Mouse (Mus musculus) C2C12 (cell line): Measurements from ENCODE around the gene Gopc. TPM values are rescaled to one million over a fixed set of nuclear protein-coding genes. Genes with fewer than 3 reads are reported as not detected.

ENCODE experiments used
- H3K27me3 ChIP-seq: one replicate; pipeline ENCODE4 v1.6.1; 2011; ENCODE audit not compliant: control insufficient read depth, insufficient read depth, insufficient read length
- H3K36me3 ChIP-seq: one replicate; pipeline ENCODE4 v1.6.1; 2011; ENCODE audit not compliant: control insufficient read depth, insufficient read depth
- H3K4me3 ChIP-seq: one replicate; pipeline ENCODE4 v1.5.1; 2011; ENCODE audit warnings: mild to moderate bottlenecking, control low read depth; ENCODE audit not compliant: poor library complexity, insufficient read depth, severe bottlenecking
- H3K79me2 ChIP-seq: one replicate; pipeline ENCODE4 v1.6.1; 2011; ENCODE audit not compliant: control insufficient read depth, insufficient read depth
- H3K79me3 ChIP-seq: one replicate; pipeline ENCODE4 v1.6.1; 2011; ENCODE audit warnings: low read depth, control low read depth
- H3ac ChIP-seq: one replicate; pipeline ENCODE3; 2011; ENCODE audit warnings: low read depth; ENCODE audit not compliant: control insufficient read depth, insufficient read length
- CEBPB ChIP-seq: IDR thresholded peaks from one replicate; pipeline ENCODE4 v1.6.1; 2011; ENCODE audit warnings: low read depth, mild to moderate bottlenecking, control low read depth, moderate library complexity
- CTCF ChIP-seq: IDR thresholded peaks from one replicate; pipeline ENCODE4 v1.5.1; 2011; ENCODE audit not compliant: control insufficient read depth, insufficient read depth, insufficient read length
- FOSL1 ChIP-seq: IDR thresholded peaks from one replicate; pipeline ENCODE4 v1.8.0; 2011; ENCODE audit warnings: mild to moderate bottlenecking, low read length; ENCODE audit not compliant: poor library complexity, insufficient read depth, severe bottlenecking
- MAX ChIP-seq: IDR thresholded peaks from one replicate; pipeline ENCODE4 v1.6.1; 2011; ENCODE audit warnings: mild to moderate bottlenecking, control low read depth
- MYOD1 ChIP-seq: IDR thresholded peaks from one replicate; pipeline ENCODE4 v1.6.1; 2011; ENCODE audit warnings: low read depth; ENCODE audit not compliant: control insufficient read depth, insufficient read length
- MYOG ChIP-seq: IDR thresholded peaks from one replicate; pipeline ENCODE4 v1.6.1; 2011; ENCODE audit not compliant: control insufficient read depth, insufficient read length; ENCODE audit errors: extremely low read depth
- USF1 ChIP-seq: IDR thresholded peaks from one replicate; pipeline ENCODE4 v1.6.1; 2011; ENCODE audit warnings: low read depth, mild to moderate bottlenecking, control low read depth, moderate library complexity
- polyA plus RNA-seq: library from polyadenylated mRNA; unstranded; fragments of >200 nt; fragmentation: generic; extraction: Trizol; gene quantifications from one replicate; pipeline ENCODE4 v1.2.1, GENCODE M21; 2012; ENCODE audit warnings: missing spikeins

Gopc gene
- polyA plus RNA-seq, 1 experiment = 5.9 TPM

GRCm38 (mm10) chr10:52416458-52416857 is 34.5 kb upstream of the Gopc start:
- H3K79me2 ChIP-seq = peaks cover 40% of the 10 kb centered on the region
- no peak for TF ChIP-seq MYOG
- no peak for TF ChIP-seq USF1
- no peak for TF ChIP-seq MAX
- TF ChIP-seq CEBPB = no peak
- no peak for TF ChIP-seq FOSL1
- no peak for TF ChIP-seq MYOD1
- no peak for TF ChIP-seq CTCF
- H3ac ChIP-seq = no peak overlapping the region
- H3K79me3 ChIP-seq = peaks cover 38% of the 10 kb centered on the region
- no peaks in the 10 kb centered on the region for H3K27me3 ChIP-seq
- no peak overlapping the region for H3K4me3 ChIP-seq
- H3K36me3 ChIP-seq = peaks cover 11% of the 10 kb centered on the region

GRCm38 (mm10) chr10:52415020-52415419 is 33.1 kb upstream of the Gopc start:
- TF ChIP-seq MYOD1 (no peak), MYOG (no peak), USF1 (no peak), FOSL1 (no peak)
- Histone ChIP-seq H3ac (no peak overlapping the region), H3K79me2 (peaks cover 26% of the 10 kb centered on the region), H3K36me3 (peaks cover 4% of the 10 kb centered on the region), H3K79me3 (peaks cover 24% of the 10 kb centered on the region), H3K27me3 (no peaks in the 10 kb centered on the region), H3K4me3 (no peak overlapping the region)

- Histone ChIP-seq H3ac (no peak overlapping the region), H3K79me3 (no peaks in the 10 kb centered on the region), H3K4me3 (no peak overlapping the region), H3K79me2 (no peaks in the 10 kb centered on the region), H3K36me3 (no peaks in the 10 kb centered on the region), H3K27me3 (no peaks in the 10 kb centered on the region)
- TF ChIP-seq FOSL1 (no peak), USF1 (no peak), MYOD1 (no peak), MAX (no peak), CTCF (no peak), CEBPB (no peak), MYOG (no peak)
Measured at GRCm38 (mm10) chr10:52407526-52407925, 25.6 kb upstream of the Gopc start.

GRCm38 (mm10) chr10:52405160-52405559 is 23.2 kb upstream of the Gopc start:
- TF ChIP-seq MYOD1 = no peak
- no peak for TF ChIP-seq MAX
- TF ChIP-seq CTCF = no peak
- TF ChIP-seq USF1 = no peak
- TF ChIP-seq FOSL1 = no peak
- no peak for TF ChIP-seq CEBPB
- no peak for TF ChIP-seq MYOG
- Histone ChIP-seq H3K4me3 (no peak overlapping the region), H3ac (no peak overlapping the region), H3K36me3 (no peaks in the 10 kb centered on the region), H3K27me3 (no peaks in the 10 kb centered on the region), H3K79me2 (no peaks in the 10 kb centered on the region), H3K79me3 (no peaks in the 10 kb centered on the region)

GRCm38 (mm10) chr10:52399722-52400121 is 17.8 kb upstream of the Gopc start:
- Histone ChIP-seq H3K79me2 (no peaks in the 10 kb centered on the region), H3K79me3 (no peaks in the 10 kb centered on the region), H3ac (no peak overlapping the region), H3K27me3 (no peaks in the 10 kb centered on the region), H3K4me3 (no peak overlapping the region), H3K36me3 (no peaks in the 10 kb centered on the region)
- TF ChIP-seq MAX = no peak
- no peak for TF ChIP-seq USF1
- TF ChIP-seq MYOG = no peak
- TF ChIP-seq MYOD1 = no peak
- no peak for TF ChIP-seq CTCF
- no peak for TF ChIP-seq FOSL1
- peak; percentile 88 for TF ChIP-seq CEBPB

GRCm38 (mm10) chr10:52398715-52399114 is 16.8 kb upstream of the Gopc start:
- no peaks in the 10 kb centered on the region for H3K27me3 ChIP-seq
- H3K36me3 ChIP-seq = no peaks in the 10 kb centered on the region
- TF ChIP-seq CTCF = no peak
- TF ChIP-seq FOSL1 = no peak
- no peak for TF ChIP-seq USF1
- TF ChIP-seq CEBPB = no peak
- TF ChIP-seq MYOD1 = no peak
- TF ChIP-seq MYOG = no peak
- no peak for TF ChIP-seq MAX
- H3ac ChIP-seq = no peak overlapping the region
- no peaks in the 10 kb centered on the region for H3K79me2 ChIP-seq
- H3K79me3 ChIP-seq = no peaks in the 10 kb centered on the region
- no peak overlapping the region for H3K4me3 ChIP-seq
